Mouse (Mus musculus) T-helper 1 cell (primary cell): ENCODE data around the gene Hmgb1.

Experiments used
- in situ Hi-C: fragments of 300-600 bp; cut with MboI, MseI; formaldehyde crosslinking; loops from one replicate; pipeline ENCODE4 v1.15.1; 2025; ENCODE audit warnings: high pct_unique_total_duplicates

Gene Hmgb1

DNA sequence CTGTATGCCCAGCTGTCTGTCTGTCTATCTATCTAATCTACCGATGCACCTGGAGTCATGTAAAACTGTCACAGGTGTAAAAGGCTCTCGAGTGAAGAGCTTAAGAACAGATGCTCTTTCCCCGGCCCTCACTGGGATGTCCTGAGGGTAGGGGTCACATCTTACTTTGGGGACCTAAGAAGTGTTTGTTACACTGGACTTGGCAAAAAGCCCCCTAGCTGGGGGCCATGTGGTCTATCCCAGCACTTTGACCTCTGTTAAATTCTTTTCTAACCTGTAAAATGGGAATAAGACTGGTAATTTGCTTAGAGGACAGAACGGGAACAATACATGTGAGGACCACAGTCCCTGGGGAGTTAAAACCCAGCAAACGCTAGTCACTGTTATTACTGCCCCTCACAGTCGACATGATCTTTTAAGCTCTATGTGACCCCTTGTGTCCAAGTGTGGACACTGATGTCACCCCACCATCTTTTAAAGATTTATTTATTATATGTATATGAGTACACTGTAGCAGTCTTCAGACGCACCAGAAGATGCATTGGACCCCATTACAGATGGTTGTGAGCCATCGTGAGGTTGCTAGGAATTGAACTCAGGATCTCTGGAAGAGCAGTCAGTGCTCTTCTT lies 80.1 kb downstream of the Hmgb1 start:
- in situ Hi-C loops = no loop called here

DNA sequence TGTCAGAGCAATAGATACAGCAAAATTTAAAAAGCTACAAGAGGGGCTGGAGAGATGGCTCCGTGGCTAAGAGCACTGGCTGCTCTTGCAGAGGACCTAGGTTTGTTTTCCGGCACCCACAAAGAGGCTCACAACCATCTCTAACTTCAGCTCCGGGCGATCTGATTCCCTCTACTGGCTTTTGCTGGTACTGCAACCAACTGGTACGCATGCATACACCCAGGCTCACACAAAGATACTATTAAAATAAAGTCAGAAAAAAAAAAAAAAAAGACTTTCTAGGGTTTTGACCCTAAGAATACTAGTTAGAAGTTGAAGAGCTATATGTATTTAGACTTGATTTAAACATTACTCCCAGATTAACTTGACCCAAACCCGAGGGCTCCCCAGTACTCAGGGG lies 82.4 kb downstream of the Hmgb1 start:
- in situ Hi-C loops = no loop called here

DNA sequence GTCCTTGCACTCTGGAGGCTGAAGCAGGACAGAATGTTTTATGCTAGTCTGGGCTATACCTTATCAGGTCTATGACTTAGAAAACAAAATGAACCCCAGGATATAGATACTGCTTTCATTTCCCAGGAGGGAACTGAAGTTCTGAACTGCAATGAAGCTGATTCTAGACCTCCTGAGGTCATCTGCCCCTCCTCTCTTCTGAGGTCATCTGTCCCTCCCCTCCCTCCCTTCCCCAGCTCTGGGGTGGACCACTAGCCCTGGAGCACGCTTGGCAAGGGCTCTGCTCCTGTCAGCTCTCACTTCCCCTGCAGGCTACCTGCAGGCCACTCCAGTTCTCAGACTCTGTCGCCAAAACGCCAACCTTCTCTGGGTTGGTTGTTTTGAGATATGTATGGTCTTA lies 84.2 kb downstream of the Hmgb1 start:
- in situ Hi-C loops = no loop called here

DNA sequence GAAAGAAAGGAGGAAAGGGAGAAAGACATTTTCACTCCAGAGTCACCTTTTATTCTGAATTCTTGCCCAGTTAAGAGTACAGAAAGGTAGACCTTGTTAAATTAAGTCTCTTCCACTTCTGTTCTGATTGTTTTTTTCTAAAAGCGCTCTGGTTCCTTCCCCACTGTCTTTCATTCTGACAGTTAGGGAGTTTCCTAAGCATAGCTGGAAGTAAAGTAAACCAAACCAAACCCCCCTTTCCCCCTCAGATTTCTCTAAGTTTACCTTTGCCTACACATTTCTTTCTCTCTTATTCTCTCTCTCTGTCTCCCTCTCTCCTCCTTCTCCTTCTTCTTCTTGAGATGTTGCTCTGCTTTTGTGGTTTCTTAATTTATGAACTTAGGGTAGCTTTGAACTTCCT lies 85.3 kb downstream of the Hmgb1 start:
- in situ Hi-C loops = no loop called here

DNA sequence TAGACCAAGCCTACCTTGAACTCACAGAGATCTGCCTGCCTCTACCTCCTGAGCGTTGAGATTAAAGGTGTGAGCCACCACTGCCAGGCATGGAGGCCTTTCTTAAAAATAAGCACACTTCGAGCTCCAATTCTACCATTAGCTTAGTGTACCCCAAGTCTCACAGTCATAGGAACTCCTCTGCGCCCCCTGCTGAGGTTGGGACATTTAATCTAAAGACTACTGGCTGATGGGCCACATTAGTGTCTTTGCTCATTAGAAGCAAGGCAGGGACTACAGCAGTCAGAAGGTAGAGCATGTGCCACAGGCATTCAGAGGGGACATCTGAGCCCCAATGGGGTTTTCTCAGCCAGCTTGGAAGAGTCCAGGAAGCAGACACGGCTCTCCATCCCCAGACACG lies 86.4 kb downstream of the Hmgb1 start:
- in situ Hi-C loops = no loop called here

DNA sequence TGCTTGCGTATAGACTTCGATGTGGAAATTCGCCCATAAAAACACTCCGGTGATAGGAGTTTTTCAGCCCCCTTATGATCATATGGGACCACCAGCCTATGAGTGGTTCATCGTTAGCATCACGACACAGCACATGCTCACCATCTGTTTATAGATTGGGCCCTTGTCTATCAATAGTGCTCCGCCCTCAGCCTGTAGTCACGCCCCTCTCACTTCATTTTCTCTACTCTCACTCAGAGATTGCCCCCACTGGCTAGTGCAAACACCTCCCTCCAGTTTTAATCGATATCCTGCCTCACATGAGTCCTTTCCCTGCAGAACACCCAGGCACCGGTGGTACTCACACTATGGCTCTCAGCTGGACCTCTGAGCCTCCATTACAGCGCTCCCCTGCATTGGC lies 88.0 kb downstream of the Hmgb1 start:
- in situ Hi-C loops = no loop called here

DNA sequence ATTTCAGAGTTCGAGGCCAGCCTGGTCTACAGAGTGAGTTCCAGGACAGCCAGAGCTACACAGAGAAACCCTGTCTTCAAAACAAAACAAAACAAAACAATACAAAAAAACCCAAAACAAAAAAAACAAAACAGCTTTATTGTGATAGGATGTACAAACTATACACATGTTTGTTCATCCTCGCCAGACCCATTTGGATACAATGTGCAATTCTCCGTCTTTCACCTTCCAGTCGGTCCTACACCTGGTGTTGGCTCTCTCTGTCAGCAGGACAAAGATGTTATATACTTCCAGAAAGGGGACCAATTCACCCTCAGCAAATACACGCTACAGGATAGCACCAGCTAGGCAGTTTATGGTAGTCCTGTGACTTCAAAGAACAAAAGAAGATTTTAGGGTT lies 91.4 kb downstream of the Hmgb1 start:
- in situ Hi-C loops = no loop called here

DNA sequence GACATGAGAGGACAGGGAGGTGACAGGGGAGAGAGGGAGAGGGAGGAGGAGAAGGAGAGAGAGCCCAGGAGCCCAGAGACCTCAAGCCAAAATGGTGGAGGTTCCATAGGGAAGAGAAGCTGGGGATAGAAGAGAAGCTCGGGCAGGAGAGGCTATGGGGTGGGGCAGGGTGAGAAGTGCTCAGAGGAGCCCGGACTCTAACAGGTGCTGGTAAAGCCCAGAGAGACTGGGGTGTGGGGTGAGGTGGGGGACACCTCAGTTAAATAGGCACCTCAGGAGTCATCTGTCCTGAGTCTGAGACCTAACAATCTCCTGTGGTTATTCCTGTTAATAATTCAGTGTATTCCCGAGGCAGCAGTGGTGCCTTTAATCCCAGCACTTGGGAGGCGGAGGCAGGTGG lies 91.8 kb downstream of the Hmgb1 start:
- in situ Hi-C loops = no loop called here

DNA sequence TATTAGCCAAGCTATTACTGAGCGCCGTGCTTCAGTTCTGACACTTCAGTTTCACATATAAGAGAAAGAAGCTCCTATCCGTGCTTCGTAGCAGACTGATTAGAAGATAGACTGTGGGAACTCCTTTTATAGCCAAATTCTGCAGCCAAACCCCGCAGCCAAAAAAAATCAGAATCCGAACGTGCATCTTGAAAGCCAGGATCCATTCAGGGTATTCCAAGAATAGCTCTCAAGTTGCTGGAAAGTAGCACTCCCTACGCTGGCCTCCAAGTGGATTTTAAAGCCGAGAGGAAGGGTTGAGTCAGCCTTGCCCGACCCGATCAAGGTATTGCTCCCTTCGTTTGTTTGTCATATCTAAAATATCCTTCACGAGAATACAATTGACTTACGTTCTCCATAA lies 93.0 kb downstream of the Hmgb1 start:
- in situ Hi-C loops = no loop called here

DNA sequence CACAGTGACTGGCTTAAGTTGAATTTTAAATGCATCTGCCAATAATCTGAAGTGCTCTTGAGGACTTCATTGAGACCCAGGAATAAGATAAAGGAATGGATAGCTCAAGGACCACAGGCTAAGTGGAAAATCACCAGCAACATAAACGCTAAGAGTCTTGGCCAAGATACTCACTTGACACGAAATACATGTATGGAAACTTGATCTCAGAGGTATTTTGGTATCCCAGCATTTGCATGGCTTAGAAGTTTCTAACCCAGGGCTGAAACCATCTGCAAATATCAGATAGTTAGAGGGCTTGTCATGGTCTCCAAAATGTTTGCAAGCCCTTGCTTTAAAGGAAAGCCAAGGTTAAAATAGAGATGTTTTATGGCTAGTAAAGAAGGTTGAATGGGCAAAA lies 94.4 kb downstream of the Hmgb1 start:
- in situ Hi-C loops = no loop called here

DNA sequence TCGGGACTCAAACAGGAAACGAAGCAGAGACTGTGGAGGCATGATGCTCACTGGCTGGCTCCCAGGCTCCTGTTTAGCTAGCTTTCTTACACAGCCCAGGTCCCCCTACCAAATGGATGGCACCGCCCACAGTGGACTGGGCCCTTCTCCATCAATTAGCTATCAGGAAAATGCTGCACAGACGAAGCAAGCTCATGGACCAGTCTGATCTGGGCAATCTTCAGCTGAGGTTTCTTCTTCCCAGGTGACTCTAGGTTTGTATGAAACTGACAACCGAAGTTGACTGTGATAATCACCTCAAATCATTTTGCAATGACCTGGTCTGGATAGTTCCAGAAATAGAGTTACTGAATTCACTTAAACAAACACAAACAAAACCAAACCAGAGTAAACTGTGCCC lies 94.8 kb downstream of the Hmgb1 start:
- in situ Hi-C loops = no loop called here

DNA sequence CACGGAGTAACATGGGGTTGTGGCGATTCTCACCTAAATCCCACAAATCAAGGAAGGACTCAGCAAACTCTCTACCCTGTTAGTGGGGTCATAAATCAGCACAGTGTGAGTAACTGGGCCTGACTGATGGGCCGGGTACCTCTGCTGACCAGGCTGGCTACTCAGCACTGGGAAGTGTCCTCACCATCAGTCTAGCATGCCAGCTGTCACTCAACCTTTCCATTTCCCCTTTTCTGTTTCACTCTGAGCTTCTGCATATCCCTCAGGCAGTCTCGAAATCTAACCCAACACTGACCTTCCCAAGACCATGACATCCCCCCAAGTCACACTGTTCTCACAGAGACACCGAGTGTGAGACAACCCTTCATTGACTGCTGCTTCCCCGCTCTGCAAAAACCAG lies 95.4 kb downstream of the Hmgb1 start:
- in situ Hi-C loops = no loop called here

DNA sequence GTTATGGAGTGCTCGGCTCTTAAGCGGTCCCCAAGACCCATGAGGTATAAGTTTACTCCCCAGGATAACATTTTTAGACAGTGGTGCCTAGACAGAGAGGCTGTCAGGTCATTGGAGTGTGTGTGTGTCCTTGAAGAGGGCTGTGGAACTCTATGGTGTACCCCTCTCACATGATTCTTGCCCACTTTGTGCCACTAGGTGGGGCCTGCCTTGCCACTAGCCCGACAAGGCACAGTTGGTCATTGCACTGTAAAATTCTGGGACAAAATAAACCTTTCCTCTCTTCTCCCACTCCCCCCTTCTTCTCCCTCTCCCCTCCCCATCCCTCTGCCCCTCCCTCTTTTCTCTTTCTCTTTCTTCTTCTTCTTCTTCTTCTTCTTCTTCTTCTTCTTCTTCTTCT lies 96.1 kb downstream of the Hmgb1 start:
- in situ Hi-C loops = no loop called here

DNA sequence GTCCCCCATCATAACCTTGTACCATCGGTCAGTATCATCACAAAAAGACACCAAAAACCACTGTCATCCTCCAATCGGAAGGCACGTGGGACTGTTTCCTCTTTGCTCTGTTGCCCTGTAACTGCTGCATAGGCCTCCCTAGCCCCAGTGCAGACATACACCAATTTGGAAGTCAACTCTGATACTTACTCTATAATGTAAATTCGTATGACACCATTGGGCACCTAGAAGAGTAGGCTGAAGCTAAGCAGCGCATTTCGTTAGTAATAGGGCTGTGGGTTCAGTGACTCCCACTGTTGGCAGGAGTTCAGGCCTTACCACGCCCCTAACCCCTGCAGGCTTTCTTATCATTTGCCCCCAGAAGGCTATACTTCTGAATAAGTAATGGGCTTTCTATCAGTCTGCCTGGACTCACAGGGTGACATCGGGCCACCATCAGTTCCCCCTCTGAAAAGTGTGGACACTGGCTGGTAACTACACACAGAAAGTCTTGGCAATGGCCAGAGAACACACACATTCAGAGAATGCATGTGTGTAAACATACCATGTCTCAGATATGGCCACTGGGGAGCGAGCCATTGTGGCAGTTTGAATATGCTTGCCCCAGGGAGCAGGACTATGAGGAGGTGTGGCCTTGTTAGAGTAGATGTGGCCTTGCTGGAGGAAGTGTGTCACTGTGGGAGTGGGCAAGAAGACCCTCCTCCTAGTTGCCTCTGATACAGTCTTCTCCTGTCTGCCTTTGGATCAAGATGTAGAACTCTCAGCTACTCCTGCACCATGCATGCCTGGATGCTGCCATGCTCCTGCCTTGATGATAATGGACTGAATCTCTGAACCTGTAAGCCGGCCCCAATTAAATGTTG lies 97.7 kb downstream of the Hmgb1 start:
- in situ Hi-C loops = no loop called here

DNA sequence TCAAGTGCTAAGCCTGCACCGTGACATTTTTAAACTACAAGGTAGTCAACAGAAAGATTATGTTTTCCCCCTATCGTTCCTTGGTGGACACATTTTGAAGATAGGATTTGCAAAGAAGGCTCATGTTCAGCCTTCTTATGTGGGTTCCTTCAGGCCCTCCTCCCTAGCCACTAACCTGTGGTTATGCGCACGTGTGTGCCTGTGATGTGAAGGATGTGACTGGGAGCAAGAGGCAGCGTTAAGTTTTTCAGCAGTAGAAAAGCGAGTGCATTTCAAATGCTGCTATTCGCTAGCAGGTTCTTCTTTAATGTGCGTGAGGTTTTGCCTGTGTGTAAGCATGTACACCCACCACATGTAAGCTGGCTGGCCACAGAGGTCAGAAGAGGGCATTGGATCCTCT lies 103.8 kb downstream of the Hmgb1 start:
- in situ Hi-C loops = no loop called here

DNA sequence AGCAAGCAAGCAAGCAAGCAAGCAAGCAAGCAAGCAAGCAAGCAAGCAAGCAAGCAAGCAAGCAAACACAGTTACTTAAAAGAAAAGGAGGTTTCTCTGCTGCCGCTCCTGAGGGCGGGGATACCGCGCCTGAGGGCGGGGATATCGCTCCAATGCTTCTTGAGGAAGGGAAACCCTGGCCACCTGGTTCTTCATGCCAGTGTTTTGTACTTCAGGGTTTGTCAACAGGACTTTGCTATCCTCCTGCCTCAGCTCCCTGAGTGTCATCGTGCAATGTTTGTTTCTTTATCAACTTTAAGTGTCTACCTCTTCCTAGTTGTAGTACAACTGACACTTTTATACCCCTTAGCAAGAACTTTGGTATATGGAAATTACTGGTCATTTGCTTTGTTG lies 104.5 kb downstream of the Hmgb1 start:
- in situ Hi-C loops = no loop called here

DNA sequence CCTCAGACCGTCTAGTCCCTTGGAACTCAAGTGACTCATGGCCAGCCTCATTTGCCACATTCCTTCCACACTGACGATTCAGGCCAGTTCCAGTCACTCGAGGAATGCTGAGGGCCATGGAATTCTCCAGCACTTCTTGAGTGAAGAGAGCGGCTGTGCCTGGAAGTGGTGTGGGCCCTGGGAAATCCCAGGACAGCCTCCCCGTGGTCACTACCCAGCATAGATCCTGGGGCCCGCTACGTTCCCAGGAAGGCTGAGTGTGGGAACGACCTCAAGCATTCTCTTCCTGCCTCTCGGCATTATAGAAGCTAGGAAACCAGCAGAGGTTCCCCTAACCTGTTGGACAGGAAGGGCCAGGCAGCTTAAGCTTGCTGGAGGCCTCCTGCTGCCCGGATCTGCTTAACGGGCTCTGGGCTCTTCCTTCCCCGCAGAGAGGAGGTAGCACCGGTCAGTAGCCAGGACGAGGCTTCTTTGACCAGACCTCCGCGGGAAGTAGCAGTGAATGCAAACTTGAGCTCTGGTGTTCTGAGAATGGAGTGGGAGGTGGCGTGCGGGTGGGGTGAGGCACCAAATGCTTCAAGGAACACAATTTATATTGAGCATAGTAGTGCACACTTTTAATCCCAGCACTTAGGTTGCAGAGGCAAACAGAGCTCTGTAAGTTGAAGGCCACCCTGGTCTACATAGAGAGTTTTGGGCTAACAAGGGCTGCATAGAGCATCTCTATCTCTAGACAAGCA lies 105.1 kb downstream of the Hmgb1 start:
- in situ Hi-C loops = no loop called here

DNA sequence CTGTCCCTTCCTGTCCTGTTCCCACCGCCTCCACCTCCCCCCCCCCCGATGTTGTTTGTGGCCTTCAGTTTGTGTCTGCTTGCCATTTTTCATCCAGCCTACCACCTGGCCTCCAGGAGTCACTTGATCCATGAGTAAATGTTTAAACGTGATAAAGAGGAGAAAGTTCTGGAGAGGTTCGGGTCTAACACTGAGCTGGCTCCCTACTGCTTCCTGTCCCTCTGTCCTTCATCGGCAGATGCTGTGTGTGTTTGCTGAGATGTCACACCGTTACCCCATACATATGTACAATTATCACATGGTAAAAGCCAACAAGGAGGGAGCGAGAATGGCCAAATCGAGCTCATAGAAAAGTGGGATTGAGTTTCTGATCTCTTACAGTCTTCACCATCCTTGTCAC lies 107.2 kb downstream of the Hmgb1 start:
- in situ Hi-C loops = no loop called here

DNA sequence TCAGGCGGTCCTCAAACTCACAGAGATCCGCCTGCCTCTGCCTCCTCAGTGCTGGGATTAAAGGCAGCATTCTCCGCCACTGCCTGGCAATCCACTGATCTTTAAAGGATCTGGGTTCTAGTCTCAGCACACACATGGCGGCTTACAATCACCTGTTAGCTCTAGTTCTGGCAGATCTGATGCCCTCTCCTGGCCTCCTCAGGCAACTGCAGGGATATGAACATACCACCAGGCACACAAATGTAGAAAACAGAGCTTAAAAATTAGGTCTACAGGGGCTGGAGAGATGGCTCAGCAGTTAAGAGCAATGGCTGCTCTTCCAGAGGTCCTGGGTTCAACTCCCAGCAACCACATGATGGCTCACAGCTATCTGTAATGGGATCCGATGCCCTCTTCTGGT lies 112.7 kb downstream of the Hmgb1 start:
- in situ Hi-C loops = loop anchor here (5.0 kb wide), 1 partner anchor 41 kb away; no protein-coding TSS in a partner anchor

DNA sequence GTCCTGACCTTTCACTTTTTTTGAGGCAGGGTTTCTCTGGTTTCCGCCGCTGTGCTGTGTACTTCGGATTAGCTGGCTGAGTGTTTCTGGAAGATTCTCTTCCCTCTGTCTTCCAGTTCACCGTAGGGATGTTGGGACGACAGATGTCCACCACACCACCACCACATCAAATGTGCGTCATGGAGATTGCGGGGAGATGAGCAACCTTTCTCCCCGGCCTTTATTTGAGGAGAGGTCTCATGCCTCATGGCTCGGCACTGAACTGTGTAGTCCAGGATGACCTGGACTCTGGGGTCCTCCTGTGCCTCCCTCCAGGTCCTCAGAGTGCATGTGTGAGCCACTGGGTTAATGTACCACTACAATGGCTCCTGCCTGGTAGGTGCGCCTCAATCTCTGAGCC lies 115.5 kb downstream of the Hmgb1 start:
- in situ Hi-C loops = no loop called here

DNA sequence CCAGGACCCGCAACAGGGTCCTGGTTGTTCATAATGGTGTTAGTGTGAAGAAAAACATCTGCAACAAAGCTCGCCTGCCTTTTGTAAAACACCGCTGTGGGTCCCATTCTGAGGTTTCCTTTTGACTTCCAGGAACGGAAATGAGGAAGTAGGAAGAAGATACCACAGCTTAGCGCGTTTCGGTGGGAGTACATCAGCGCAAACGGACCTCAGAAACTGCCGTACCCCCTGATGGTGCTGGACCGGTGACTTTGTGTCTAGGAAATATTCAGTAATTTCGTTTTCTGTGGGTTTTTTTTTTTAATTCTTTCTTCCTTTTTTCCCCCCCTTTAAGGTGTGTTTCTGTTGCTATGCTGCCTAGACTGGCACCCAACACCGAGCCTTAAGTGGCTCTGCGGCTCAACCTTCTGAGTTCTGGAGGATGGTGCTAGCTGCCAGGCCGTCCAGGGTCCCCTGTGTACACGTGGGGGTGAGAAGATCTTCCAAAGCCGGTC lies 116.0 kb downstream of the Hmgb1 start:
- in situ Hi-C loops = no loop called here

DNA sequence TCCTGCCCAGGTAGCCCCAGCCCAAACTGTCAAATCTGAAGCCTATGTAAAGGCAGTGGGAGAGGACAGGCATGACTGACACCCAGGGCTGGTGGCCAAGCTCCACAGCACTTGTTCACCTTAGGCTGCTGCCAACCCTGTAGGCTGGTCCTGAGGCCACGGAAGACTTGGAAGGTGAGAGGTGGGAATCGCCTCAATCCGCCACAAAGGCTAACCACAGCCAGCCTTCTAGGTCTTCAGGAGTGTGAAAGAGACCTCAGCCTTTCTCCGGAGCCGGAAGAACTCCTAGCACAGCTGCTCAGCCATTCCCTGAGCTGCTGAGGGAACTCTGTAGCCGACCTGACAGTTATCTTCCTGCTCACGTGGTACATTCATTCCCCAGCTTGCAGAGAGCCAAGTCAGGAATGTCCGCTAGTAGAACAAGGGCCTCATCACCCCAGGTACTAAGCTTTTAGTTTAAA lies 116.8 kb downstream of the Hmgb1 start:
- in situ Hi-C loops = no loop called here
